11 mouse cellular contexts compared by ENCODE assay signal in genomic region chr9:56503621-56504500, GRCm38 (mm10).
DNase-seq lines count a peak whose midpoint lies in the region; ATAC-seq and TF ChIP-seq lines count a peak whose summit lies in the region.
"Had no signal": no experiment of that assay in that cellular context is flagged by ENCODE, and none has a peak within 500 bp of the region (broad histone marks: within the 10 kb centered on the region; RNA-seq: fewer than 3 reads in every experiment).

No protein-coding gene starts in this region.

- 65% methylated on average over 7 of the region's 7 CpGs for whole genome bisulfite sequencing in kidney, embryonic 14.5 days
- WGBS in spleen, adult 2 months = 70% methylated on average over 7 of the region's 7 CpGs
- WGBS in heart, embryonic 15.5 days = 55% methylated on average over 7 of the region's 7 CpGs
- WGBS in hindbrain, postnatal 0 days = 78% methylated on average over 7 of the region's 7 CpGs

- no peak for TF ChIP-seq POLR2A in spleen, adult 2 months (IDR thresholded peaks at IDR 0.05; ENCODE audit: low read depth, low read length)

- H3K4me1 ChIP-seq in kidney, embryonic 14.5 days (ENCODE audit: control insufficient read depth, insufficient read depth, low read length) = peaks cover 71% of the 10 kb centered on the region
- H3K4me1 ChIP-seq in spleen, adult 2 months (ENCODE audit: control insufficient read depth, insufficient read depth, insufficient read length) = peaks cover 2% of the 10 kb centered on the region; the same call in 1 of the 2 replicates
- peaks cover 84% of the 10 kb centered on the region for H3K4me1 ChIP-seq in heart, embryonic 15.5 days (replicated peaks)
- peaks cover 31% of the 10 kb centered on the region for H3K4me1 ChIP-seq in hindbrain, postnatal 0 days (ENCODE audit: insufficient read depth, low read length)

- no peak overlapping the region for H3K4me3 ChIP-seq in kidney, embryonic 14.5 days (ENCODE audit: low read length)
- H3K4me3 ChIP-seq in spleen, adult 2 months (ENCODE audit: extremely low read depth, insufficient read depth, insufficient read length) = no peak overlapping the region
- H3K4me3 ChIP-seq in heart, embryonic 15.5 days = no peak overlapping the region
- H3K4me3 ChIP-seq in hindbrain, postnatal 0 days (ENCODE audit: low read length) = no peak overlapping the region
- H3K4me3 ChIP-seq: midbrain, embryonic 10.5 days had no signal

- H3K36me3 ChIP-seq in kidney, embryonic 14.5 days (ENCODE audit: control insufficient read depth, insufficient read depth, low read length) = no peaks in the 10 kb centered on the region
- no peaks in the 10 kb centered on the region for H3K36me3 ChIP-seq in spleen, adult 2 months (ENCODE audit: control insufficient read depth, insufficient read depth, low read length)
- no peaks in the 10 kb centered on the region for H3K36me3 ChIP-seq in heart, embryonic 15.5 days
- H3K36me3 ChIP-seq in hindbrain, postnatal 0 days (ENCODE audit: insufficient read depth, low read length) = no peaks in the 10 kb centered on the region
- H3K36me3 ChIP-seq: midbrain, embryonic 10.5 days had no signal

- H3K4me2 ChIP-seq in kidney, embryonic 14.5 days (replicated peaks; ENCODE audit: low read depth, low read length) = no peak overlapping the region
- H3K4me2 ChIP-seq in heart, embryonic 15.5 days = no peak overlapping the region
- H3K4me2 ChIP-seq in hindbrain, postnatal 0 days (ENCODE audit: low read depth, low read length) = no peak overlapping the region

- no peak overlapping the region for H3K9ac ChIP-seq in kidney, embryonic 14.5 days (ENCODE audit: low read depth, low read length)
- H3K9ac ChIP-seq in heart, embryonic 15.5 days = no peak overlapping the region
- H3K9ac ChIP-seq in hindbrain, postnatal 0 days (replicated peaks; ENCODE audit: low read length) = no peak overlapping the region

- H3K9me3 ChIP-seq in kidney, embryonic 14.5 days (ENCODE audit: control insufficient read depth, low read length) = no peaks in the 10 kb centered on the region
- H3K9me3 ChIP-seq in heart, embryonic 15.5 days (replicated peaks) = no peaks in the 10 kb centered on the region
- H3K9me3 ChIP-seq in hindbrain, postnatal 0 days (ENCODE audit: low read length) = no peaks in the 10 kb centered on the region
- H3K9me3 ChIP-seq: midbrain, embryonic 10.5 days had no signal

- no peak for DNase-seq in kidney, postnatal 36 days
- DNase-seq in spleen, adult 2 months (ENCODE audit: low read depth in 1 of 2, low spot score in 2 of 2) = no peak
- DNase-seq in spleen, postnatal 4 days (ENCODE audit: low spot score in 2 of 2) = no peak
- no peak for DNase-seq in adrenal gland, adult 18-20 months (ENCODE audit: low spot score in 2 of 2)
- no peak for DNase-seq in testis, postnatal 10 days (ENCODE audit: low spot score)
- DNase-seq in hindbrain, postnatal 0 days (ENCODE audit: low spot score) = no peak
- DNase-seq: kidney, adult 8-10 months; right cerebral cortex, postnatal 4 days had no signal

- no peak for ATAC-seq in kidney, embryonic 14.5 days (ENCODE audit: low FRiP score, low TSS enrichment)
- no peak for ATAC-seq in heart, embryonic 15.5 days (replicated peaks; ENCODE audit: insufficient number of reproducible peaks, insufficient read depth, low FRiP score, low read depth)
- no peak for ATAC-seq in hindbrain, postnatal 0 days

- no peaks in the 10 kb centered on the region for H3K27me3 ChIP-seq in kidney, embryonic 14.5 days (ENCODE audit: control insufficient read depth, insufficient read depth, low read length)
- no peaks in the 10 kb centered on the region for H3K27me3 ChIP-seq in spleen, adult 2 months (ENCODE audit: control insufficient read depth, insufficient read depth, low read length)
- H3K27me3 ChIP-seq in heart, embryonic 15.5 days = no peaks in the 10 kb centered on the region
- H3K27me3 ChIP-seq in hindbrain, postnatal 0 days (ENCODE audit: insufficient read depth, low read length) = no peaks in the 10 kb centered on the region

- peak overlapping the region; percentile 96; the same call in 1 of the 2 replicates for H3K27ac ChIP-seq in kidney, embryonic 14.5 days (ENCODE audit: low read depth, low read length)
- H3K27ac ChIP-seq in spleen, adult 2 months (ENCODE audit: insufficient read depth, low read length) = peak overlapping the region; percentile 23; the same call in 1 of the 2 replicates
- H3K27ac ChIP-seq in heart, embryonic 15.5 days = peak overlapping the region; percentile 100
- H3K27ac ChIP-seq in hindbrain, postnatal 0 days = no peak overlapping the region
- H3K27ac ChIP-seq: midbrain, embryonic 10.5 days had no signal

- no peak for TF ChIP-seq CTCF in spleen, adult 2 months (IDR thresholded peaks at IDR 0.05; ENCODE audit: extremely low read depth, insufficient read depth, insufficient read length, insufficient replicate concordance)
- TF ChIP-seq CTCF in hindbrain, postnatal 0 days (IDR thresholded peaks at IDR 0.05; ENCODE audit: low read depth) = no peak
